Mouse (Mus musculus) forebrain, embryonic 16.5 days (tissue): ENCODE data around the gene Hps6. TPM values are rescaled to one million over a fixed set of nuclear protein-coding genes. Genes with fewer than 3 reads are reported as not detected.

Experiments
- ATAC-seq: fragments of 200-750 bp; cut with Nextera tagmentation; 2 replicates; pipeline ENCODE4 v1.8.0; 2017; ENCODE audit warnings: mild to moderate bottlenecking, moderate library complexity
- H3K27ac ChIP-seq: fragments of 300-500 bp; sonication (generic); 2 replicates; pipeline ENCODE4 v1.5.1; 2014; ENCODE audit warnings: low read length, control low read depth
- H3K27me3 ChIP-seq: fragments of 300-500 bp; sonication (generic); replicated peaks from 2 replicates; pipeline ENCODE4 v1.6.1; 2014; ENCODE audit warnings: low read length; ENCODE audit not compliant: control insufficient read depth, insufficient read depth
- H3K36me3 ChIP-seq: fragments of 300-500 bp; sonication (generic); 2 replicates; pipeline ENCODE4 v1.6.1; 2014; ENCODE audit not compliant: control insufficient read depth, insufficient read depth
- H3K4me1 ChIP-seq: fragments of 300-500 bp; sonication (generic); replicated peaks from 2 replicates; pipeline ENCODE4 v1.6.1; 2014; ENCODE audit warnings: low read length; ENCODE audit not compliant: control insufficient read depth, insufficient read depth
- H3K4me2 ChIP-seq: fragments of 300-500 bp; sonication (generic); 2 replicates; pipeline ENCODE4 v1.6.1; 2014; ENCODE audit warnings: mild to moderate bottlenecking, low read length, control low read depth
- H3K4me3 ChIP-seq: fragments of 300-500 bp; sonication (generic); replicated peaks from 2 replicates; pipeline ENCODE4 v1.5.1; 2014; ENCODE audit warnings: mild to moderate bottlenecking, low read length, control low read depth
- H3K9ac ChIP-seq: fragments of 300-500 bp; sonication (generic); replicated peaks from 2 replicates; pipeline ENCODE4 v1.6.1; 2014; ENCODE audit warnings: low read depth, low read length, control low read depth
- H3K9me3 ChIP-seq: fragments of 300-500 bp; sonication (generic); 2 replicates; pipeline ENCODE4 v1.6.1; 2016; ENCODE audit warnings: low read length; ENCODE audit not compliant: control insufficient read depth
- WGBS: fragments of 180-500 bp; shearing (Covaris S2); extraction: QIAGEN DNeasy Blood & Tissue Kit; methylation state at CpG from one replicate; pipeline ENCODE4 v1.1.7; 2014; 5-methylcytosine and 5-hydroxymethylcytosine counted together
- polyA plus RNA-seq: library from polyadenylated mRNA; unstranded; fragments of >200 nt; fragmentation: Nextera tagmentation; extraction: Ambion mirVana; gene quantifications from 2 replicates; pipeline ENCODE4 v1.2.1, GENCODE M21; 2015

Hps6 gene
- polyA plus RNA-seq, 1 experiment from 2014 or later = 3.7 TPM

- no peak overlapping the region for H3K4me2 ChIP-seq
- ATAC-seq = no peak
- H3K4me3 ChIP-seq = no peak overlapping the region
- H3K27ac ChIP-seq = no peak overlapping the region
- no peaks in the 10 kb centered on the region for H3K27me3 ChIP-seq
- H3K36me3 ChIP-seq = no peaks in the 10 kb centered on the region
- H3K4me1 ChIP-seq = peaks cover 13% of the 10 kb centered on the region
- 61% methylated on average over 4 of the region's 4 CpGs for WGBS
- H3K9me3 ChIP-seq = no peaks in the 10 kb centered on the region
- H3K9ac ChIP-seq = no peak overlapping the region
Observed at GRCm38 (mm10) chr19:46049129-46049528, 45.8 kb downstream of the Hps6 start.

GRCm38 (mm10) chr19:46050462-46050861 lies 47.2 kb downstream of the Hps6 start:
- Histone ChIP-seq H3K4me1 (peaks cover 11% of the 10 kb centered on the region), H3K9ac (no peak overlapping the region), H3K4me3 (no peak overlapping the region), H3K4me2 (no peak overlapping the region), H3K36me3 (no peaks in the 10 kb centered on the region), H3K27ac (no peak overlapping the region), H3K9me3 (no peaks in the 10 kb centered on the region), H3K27me3 (no peaks in the 10 kb centered on the region)
- no peak for ATAC-seq
- WGBS = 89% methylated on average over 2 of the region's 2 CpGs

Other genes starting within 250 kb of the Hps6 start
- 77.0 and 90.5 TPM in 2 replicates for gene Mgea5, start 219.7 kb upstream of the Hps6 start, polyA plus RNA-seq
- gene Kcnip2, start 187.4 kb upstream of the Hps6 start, polyA plus RNA-seq = 12.3 and 14.6 TPM in 2 replicates
- gene Armh3, start 5.0 kb upstream of the Hps6 start, polyA plus RNA-seq = 23.8 and 25.3 TPM in 2 replicates
- 21.8 and 25.9 TPM in 2 replicates for gene Pprc1, start 41.4 kb downstream of the Hps6 start, polyA plus RNA-seq
- gene Ldb1, start 41.7 kb downstream of the Hps6 start, polyA plus RNA-seq = 120 and 130 TPM in 2 replicates
- gene Nolc1, start 72.4 kb downstream of the Hps6 start, polyA plus RNA-seq = 79.5 and 80.8 TPM in 2 replicates
- not detected in 2 replicates for gene Elovl3, start 128.4 kb downstream of the Hps6 start, polyA plus RNA-seq
- 0.24 TPM in 1 of 2 replicates, not detected in the other for gene Pitx3, start 144.8 kb downstream of the Hps6 start, polyA plus RNA-seq
- 64.2 and 65.1 TPM in 2 replicates for gene Gbf1, start 149.0 kb downstream of the Hps6 start, polyA plus RNA-seq